Mouse (Mus musculus) midbrain, embryonic 14.5 days (tissue): ENCODE measurements at regions not wholly inside any gene's neighbourhood (a gene's known extent, or its start where the extent isn't known, plus 50 kb on each side); places are given as distances from the start of the nearest gene placed in this dataset.

Experiments
- ATAC-seq: fragments of 200-750 bp; cut with Nextera tagmentation; 2 replicates; pipeline ENCODE4 v1.8.0; 2017; ENCODE audit warnings: moderate number of reproducible peaks, moderate library complexity; ENCODE audit not compliant: low FRiP score, low TSS enrichment
- DNase-seq: peaks from one replicate; pipeline ENCODE4 v3.0.0-alpha.2; 2015
- H3K27ac ChIP-seq: fragments of 300-500 bp; sonication (generic); replicated peaks from 2 replicates; pipeline ENCODE4 v1.5.1; 2014; ENCODE audit warnings: mild to moderate bottlenecking, low read depth, low read length, moderate library complexity
- H3K27me3 ChIP-seq: fragments of 300-500 bp; sonication (generic); 2 replicates; pipeline ENCODE4 v1.6.1; 2014; ENCODE audit warnings: low read length, control low read depth, mixed read lengths; ENCODE audit not compliant: control insufficient read depth, insufficient read depth
- H3K36me3 ChIP-seq: fragments of 300-500 bp; sonication (generic); 2 replicates; pipeline ENCODE4 v1.6.1; 2014; ENCODE audit warnings: low read length, control low read depth; ENCODE audit not compliant: control insufficient read depth, insufficient read depth
- H3K4me1 ChIP-seq: fragments of 300-500 bp; sonication (generic); 2 replicates; pipeline ENCODE4 v1.6.1; 2014; ENCODE audit warnings: mild to moderate bottlenecking, antibody characterized with exemption, low read length, control low read depth; ENCODE audit not compliant: control insufficient read depth, insufficient read depth
- H3K4me2 ChIP-seq: fragments of 300-500 bp; sonication (generic); 2 replicates; pipeline ENCODE4 v1.6.1; 2014; ENCODE audit warnings: mild to moderate bottlenecking, low read length, moderate library complexity
- H3K4me3 ChIP-seq: fragments of 300-500 bp; sonication (generic); replicated peaks from 2 replicates; pipeline ENCODE4 v1.5.1; 2014; ENCODE audit warnings: low read depth, low read length
- H3K9ac ChIP-seq: fragments of 300-500 bp; sonication (generic); replicated peaks from 2 replicates; pipeline ENCODE4 v1.6.1; 2014; ENCODE audit warnings: mild to moderate bottlenecking, low read length, moderate library complexity
- H3K9me3 ChIP-seq: fragments of 300-500 bp; sonication (generic); 2 replicates; pipeline ENCODE4 v1.6.1; 2016; ENCODE audit warnings: low read length, control low read depth, mixed read lengths; ENCODE audit not compliant: control insufficient read depth
- WGBS: fragments of 180-500 bp; shearing (Covaris S2); extraction: QIAGEN DNeasy Blood & Tissue Kit; methylation state at CpG from one replicate; pipeline ENCODE4 v1.1.7; 2014; 5-methylcytosine and 5-hydroxymethylcytosine counted together

- WGBS = 95% methylated on average over 4 of the region's 4 CpGs
- Histone ChIP-seq H3K4me1 (no peaks in the 10 kb centered on the region), H3K9me3 (no peaks in the 10 kb centered on the region), H3K4me2 (no peak overlapping the region), H3K27ac (no peak overlapping the region), H3K27me3 (no peaks in the 10 kb centered on the region), H3K4me3 (no peak overlapping the region), H3K36me3 (no peaks in the 10 kb centered on the region), H3K9ac (no peak overlapping the region)
- DNase-seq (no peak), ATAC-seq (no peak)
Measured at GRCm38 (mm10) chr1:186249214-186249613, 132.1 kb upstream of the Lyplal1 start.

- Histone ChIP-seq H3K4me3 (no peak overlapping the region), H3K9ac (no peak overlapping the region), H3K4me1 (no peaks in the 10 kb centered on the region), H3K27ac (no peak overlapping the region), H3K36me3 (no peaks in the 10 kb centered on the region), H3K27me3 (no peaks in the 10 kb centered on the region), H3K4me2 (no peak overlapping the region), H3K9me3 (no peaks in the 10 kb centered on the region)
- ATAC-seq (no peak), DNase-seq (no peak)
- WGBS = 79% methylated on average over 7 of the region's 7 CpGs
Measured at GRCm38 (mm10) chr1:186245723-186246440, 128.8 kb upstream of the Lyplal1 start.

- Histone ChIP-seq H3K36me3 (no peaks in the 10 kb centered on the region), H3K4me3 (no peak overlapping the region), H3K9me3 (no peaks in the 10 kb centered on the region), H3K9ac (no peak overlapping the region), H3K27me3 (no peaks in the 10 kb centered on the region), H3K27ac (no peak overlapping the region), H3K4me1 (peaks cover 5% of the 10 kb centered on the region; the same call in 1 of the 2 replicates), H3K4me2 (no peak overlapping the region)
- 98% methylated on average over 2 of the region's 2 CpGs for WGBS
- DNase-seq = no peak
- ATAC-seq = no peak
Measured at GRCm38 (mm10) chr1:186241112-186241511, 124.0 kb upstream of the Lyplal1 start.

- H3K27me3 ChIP-seq = no peaks in the 10 kb centered on the region
- 62% methylated on average over 6 of the region's 6 CpGs for WGBS
- H3K9me3 ChIP-seq = no peaks in the 10 kb centered on the region
- DNase-seq = no peak
- peaks cover 5% of the 10 kb centered on the region; the same call in 1 of the 2 replicates for H3K4me1 ChIP-seq
- H3K4me2 ChIP-seq = no peak overlapping the region
- H3K9ac ChIP-seq = no peak overlapping the region
- H3K36me3 ChIP-seq = no peaks in the 10 kb centered on the region
- no peak overlapping the region for H3K4me3 ChIP-seq
- no peak for ATAC-seq
- no peak overlapping the region for H3K27ac ChIP-seq
Measured at GRCm38 (mm10) chr1:186237556-186237955, 120.4 kb upstream of the Lyplal1 start.

GRCm38 (mm10) chr1:186236267-186237020, 119.3 kb upstream of the Lyplal1 start:
- no peak for ATAC-seq
- H3K36me3 ChIP-seq = no peaks in the 10 kb centered on the region
- peaks cover 5% of the 10 kb centered on the region; the same call in 1 of the 2 replicates for H3K4me1 ChIP-seq
- H3K9ac ChIP-seq = no peak overlapping the region
- H3K27me3 ChIP-seq = no peaks in the 10 kb centered on the region
- no peaks in the 10 kb centered on the region for H3K9me3 ChIP-seq
- no peak overlapping the region for H3K4me2 ChIP-seq
- DNase-seq = no peak
- no peak overlapping the region for H3K4me3 ChIP-seq
- WGBS = 59% methylated on average over 7 of the region's 7 CpGs
- H3K27ac ChIP-seq = no peak overlapping the region

- H3K9ac ChIP-seq = no peak overlapping the region
- WGBS = 70% methylated on average over 6 of the region's 6 CpGs
- no peaks in the 10 kb centered on the region for H3K9me3 ChIP-seq
- ATAC-seq (no peak), DNase-seq (no peak)
- no peaks in the 10 kb centered on the region for H3K36me3 ChIP-seq
- H3K4me1 ChIP-seq = peaks cover 5% of the 10 kb centered on the region; the same call in 1 of the 2 replicates
- no peaks in the 10 kb centered on the region for H3K27me3 ChIP-seq
- H3K4me2 ChIP-seq = no peak overlapping the region
- H3K27ac ChIP-seq = no peak overlapping the region
- H3K4me3 ChIP-seq = no peak overlapping the region
Measured at GRCm38 (mm10) chr1:186234536-186234935, 117.4 kb upstream of the Lyplal1 start.

- no peak for DNase-seq
- Histone ChIP-seq H3K27ac (no peak overlapping the region), H3K4me3 (no peak overlapping the region), H3K4me2 (no peak overlapping the region), H3K4me1 (no peaks in the 10 kb centered on the region), H3K9me3 (no peaks in the 10 kb centered on the region), H3K36me3 (no peaks in the 10 kb centered on the region), H3K9ac (no peak overlapping the region), H3K27me3 (no peaks in the 10 kb centered on the region)
- WGBS = 79% methylated on average over 5 of the region's 5 CpGs
- ATAC-seq = no peak
Measured at GRCm38 (mm10) chr1:186230476-186230875, 113.4 kb upstream of the Lyplal1 start.

- Histone ChIP-seq H3K4me1 (no peaks in the 10 kb centered on the region), H3K9ac (no peak overlapping the region), H3K27me3 (no peaks in the 10 kb centered on the region), H3K9me3 (no peaks in the 10 kb centered on the region), H3K4me3 (no peak overlapping the region), H3K36me3 (no peaks in the 10 kb centered on the region), H3K27ac (no peak overlapping the region), H3K4me2 (no peak overlapping the region)
- 88% methylated on average over 6 of the region's 6 CpGs for WGBS
- no peak for ATAC-seq
- DNase-seq = no peak
Measured at GRCm38 (mm10) chr1:186229856-186230255, 112.7 kb upstream of the Lyplal1 start.

GRCm38 (mm10) chr1:186228396-186228795, 111.3 kb upstream of the Lyplal1 start:
- H3K9ac ChIP-seq = no peak overlapping the region
- no peaks in the 10 kb centered on the region for H3K4me1 ChIP-seq
- no peak for ATAC-seq
- no peak overlapping the region for H3K27ac ChIP-seq
- no peaks in the 10 kb centered on the region for H3K9me3 ChIP-seq
- no peaks in the 10 kb centered on the region for H3K36me3 ChIP-seq
- 89% methylated on average over 4 of the region's 4 CpGs for WGBS
- H3K27me3 ChIP-seq = no peaks in the 10 kb centered on the region
- DNase-seq = no peak
- no peak overlapping the region for H3K4me2 ChIP-seq
- H3K4me3 ChIP-seq = no peak overlapping the region
